Mouse (Mus musculus) erythroblast, embryonic 14.5 days (primary cell): ENCODE results near the gene Casd1. TPM values are rescaled to one million over a fixed set of nuclear protein-coding genes. Genes with fewer than 3 reads are reported as not detected.

Source experiments
- H3K27me3 ChIP-seq: 2 replicates; pipeline ENCODE4 v1.6.1; 2012; ENCODE audit warnings: inconsistent platforms; ENCODE audit not compliant: control insufficient read depth
- H3K36me3 ChIP-seq: 2 replicates; pipeline ENCODE4 v1.6.1; 2012; ENCODE audit warnings: mild to moderate bottlenecking, inconsistent platforms; ENCODE audit not compliant: control insufficient read depth
- H3K4me1 ChIP-seq: 2 replicates; pipeline ENCODE4 v1.6.1; 2012; ENCODE audit warnings: inconsistent platforms; ENCODE audit not compliant: control insufficient read depth
- H3K4me3 ChIP-seq: replicated peaks from 2 replicates; pipeline ENCODE3; 2012; ENCODE audit warnings: moderate library complexity, mild to moderate bottlenecking, inconsistent platforms
- H3K9me3 ChIP-seq: 2 replicates; pipeline ENCODE4 v1.6.1; 2012; ENCODE audit warnings: low read length, inconsistent platforms, mixed read lengths; ENCODE audit not compliant: control insufficient read depth
- GATA1 ChIP-seq: IDR thresholded peaks from 2 replicates; pipeline ENCODE4 v1.6.1; 2012; ENCODE audit warnings: low read length, inconsistent platforms, mixed read lengths
- TAL1 ChIP-seq: IDR thresholded peaks from 3 replicates; pipeline ENCODE4 v1.6.1; 2012; ENCODE audit warnings: low read length, inconsistent platforms, mixed read lengths
- polyA plus RNA-seq: library from polyadenylated mRNA; stranded (reverse); fragments of >175 nt; gene quantifications from 2 replicates; pipeline ENCODE4 v1.2.3, GENCODE M21; 2012

Gene Casd1
- polyA plus RNA-seq, 1 experiment: 0.11 TPM

- H3K27me3 ChIP-seq: no peaks in the 10 kb centered on the region
- no peak overlapping the region for H3K4me3 ChIP-seq
- no peaks in the 10 kb centered on the region for H3K4me1 ChIP-seq
- TF ChIP-seq GATA1 (no peak), TAL1 (no peak)
- no peaks in the 10 kb centered on the region for H3K36me3 ChIP-seq
- H3K9me3 ChIP-seq: no peaks in the 10 kb centered on the region
Observed at GRCm38 (mm10) chr6:4679981-4680380, 79.3 kb downstream of the Casd1 start.

- H3K9me3 ChIP-seq: no peaks in the 10 kb centered on the region
- no peaks in the 10 kb centered on the region for H3K4me1 ChIP-seq
- no peaks in the 10 kb centered on the region for H3K36me3 ChIP-seq
- H3K4me3 ChIP-seq: no peak overlapping the region
- no peak for TF ChIP-seq GATA1
- no peak for TF ChIP-seq TAL1
- no peaks in the 10 kb centered on the region for H3K27me3 ChIP-seq
Observed at GRCm38 (mm10) chr6:4680576-4680975, 79.9 kb downstream of the Casd1 start.

GRCm38 (mm10) chr6:4684706-4685340 lies 84.2 kb downstream of the Casd1 start:
- H3K9me3 ChIP-seq: no peaks in the 10 kb centered on the region
- H3K4me3 ChIP-seq: no peak overlapping the region
- TF ChIP-seq TAL1 (no peak), GATA1 (no peak)
- no peaks in the 10 kb centered on the region for H3K36me3 ChIP-seq
- no peaks in the 10 kb centered on the region for H3K27me3 ChIP-seq
- no peaks in the 10 kb centered on the region for H3K4me1 ChIP-seq

GRCm38 (mm10) chr6:4690438-4690837 lies 89.8 kb downstream of the Casd1 start:
- Histone ChIP-seq H3K36me3 (no peaks in the 10 kb centered on the region), H3K9me3 (no peaks in the 10 kb centered on the region), H3K27me3 (no peaks in the 10 kb centered on the region), H3K4me1 (no peaks in the 10 kb centered on the region), H3K4me3 (no peak overlapping the region)
- no peak for TF ChIP-seq GATA1

Other genes with a start within 250 kb of the Casd1 start
- gene Col1a2, start 96.0 kb upstream of the Casd1 start, polyA plus RNA-seq: 0.05 and 0.06 TPM in 2 replicates
- gene Sgce, start 146.4 kb downstream of the Casd1 start, polyA plus RNA-seq: not detected in 2 replicates
- gene Peg10, start 146.5 kb downstream of the Casd1 start, polyA plus RNA-seq: under 0.01 TPM in 1 of 2 replicates, not detected in the other